Comparison of ENCODE assay signal across 15 mouse cellular contexts in genomic region chr9:101861596-101862471, GRCm38 (mm10). TPM values are rescaled to one million over a fixed set of nuclear protein-coding genes. Genes with fewer than 3 reads are reported as not detected.
DNase-seq lines count a peak whose midpoint lies in the region; ATAC-seq and TF ChIP-seq lines count a peak whose summit lies in the region.
"Had no signal": no experiment of that assay in that cellular context is flagged by ENCODE, and none has a peak within 500 bp of the region (broad histone marks: within the 10 kb centered on the region; RNA-seq: fewer than 3 reads in every experiment).

Gene 9630041A04Rik, plus strand, starts transcription at chr9:101861841.

- no peak within 1 kb of the TSS; the same call in 1 of the 2 replicates for H3K27ac ChIP-seq in embryonic facial prominence, embryonic 14.5 days (replicated peaks; ENCODE audit: low read depth, low read length)
- no peak within 1 kb of the TSS for H3K27ac ChIP-seq in embryonic facial prominence, embryonic 10.5 days (replicated peaks)
- H3K27ac ChIP-seq in left cerebral cortex, adult 2 months, result peak within 1 kb of the TSS; percentile 11; the same call in 1 of the 2 replicates
- peak within 1 kb of the TSS; percentile 37; the same call in 1 of the 2 replicates for H3K27ac ChIP-seq in hindbrain, embryonic 13.5 days
- no peak within 1 kb of the TSS for H3K27ac ChIP-seq in neural tube, embryonic 14.5 days (ENCODE audit: low read depth, low read length)
- H3K27ac ChIP-seq: intestine, embryonic 15.5 days had no signal

- H3K4me2 ChIP-seq in embryonic facial prominence, embryonic 14.5 days (ENCODE audit: low read depth, low read length), result peak within 1 kb of the TSS; percentile 16
- H3K4me2 ChIP-seq in hindbrain, embryonic 13.5 days, result peak within 1 kb of the TSS; percentile 33
- no peak within 1 kb of the TSS for H3K4me2 ChIP-seq in neural tube, embryonic 14.5 days (ENCODE audit: low read depth, low read length)
- H3K4me2 ChIP-seq: intestine, embryonic 15.5 days had no signal

- no peaks in the 10 kb centered on the region for H3K36me3 ChIP-seq in embryonic facial prominence, embryonic 14.5 days (ENCODE audit: control insufficient read depth, insufficient read depth, low read length)
- no peaks in the 10 kb centered on the region for H3K36me3 ChIP-seq in embryonic facial prominence, embryonic 10.5 days (replicated peaks)
- H3K36me3 ChIP-seq in hindbrain, embryonic 13.5 days, result no peaks in the 10 kb centered on the region
- no peaks in the 10 kb centered on the region for H3K36me3 ChIP-seq in neural tube, embryonic 14.5 days (ENCODE audit: control insufficient read depth, insufficient read depth, low read length)
- H3K36me3 ChIP-seq: intestine, embryonic 15.5 days had no signal

- WGBS in embryonic facial prominence, embryonic 14.5 days, result 78% methylated on average over 15 of the region's 15 CpGs
- WGBS in embryonic facial prominence, embryonic 10.5 days, result 82% methylated on average over 15 of the region's 15 CpGs
- WGBS in hindbrain, embryonic 13.5 days, result 78% methylated on average over 15 of the region's 15 CpGs
- WGBS in neural tube, embryonic 14.5 days, result 83% methylated on average over 15 of the region's 15 CpGs

- no peak for TF ChIP-seq CTCF in left cerebral cortex, adult 2 months (IDR thresholded peaks at IDR 0.05)

- no peaks in the 10 kb centered on the region for H3K9me3 ChIP-seq in embryonic facial prominence, embryonic 14.5 days (ENCODE audit: control insufficient read depth, low read length)
- H3K9me3 ChIP-seq in embryonic facial prominence, embryonic 10.5 days, result no peaks in the 10 kb centered on the region
- H3K9me3 ChIP-seq in hindbrain, embryonic 13.5 days, result 0 out of 2 replicates have a peak, but pooled peaks cover 6% of the 10 kb centered on the region
- H3K9me3 ChIP-seq in neural tube, embryonic 14.5 days (ENCODE audit: control insufficient read depth, low read length), result no peaks in the 10 kb centered on the region
- H3K9me3 ChIP-seq: intestine, embryonic 15.5 days had no signal

- DNase-seq in embryonic facial prominence, embryonic 14.5 days (ENCODE audit: low spot score), result no peak
- DNase-seq in embryonic facial prominence, embryonic 10.5 days (ENCODE audit: low spot score), result no peak
- DNase-seq in left cerebral cortex, adult 2 months (ENCODE audit: extremely low spot score in 1 of 2, low spot score in 2 of 2), result no peak
- DNase-seq in left cerebral cortex, adult 8-10 months (ENCODE audit: low spot score in 2 of 2), result no peak
- no peak for DNase-seq in right cerebral cortex, postnatal 10 days (ENCODE audit: low spot score in 2 of 2)
- no peak for DNase-seq in c-Kit-positive CD71-positive TER-119-positive erythroid progenitor cells, embryonic 14.5 days (ENCODE audit: low spot score)
- DNase-seq: B cell, adult 2 months had no signal

- no peaks in the 10 kb centered on the region; the same call in 1 of the 2 replicates for H3K4me1 ChIP-seq in embryonic facial prominence, embryonic 14.5 days (ENCODE audit: control insufficient read depth, insufficient read depth, low read length)
- H3K4me1 ChIP-seq in embryonic facial prominence, embryonic 10.5 days, result peaks cover 20% of the 10 kb centered on the region
- peaks cover 18% of the 10 kb centered on the region for H3K4me1 ChIP-seq in hindbrain, embryonic 13.5 days (replicated peaks)
- H3K4me1 ChIP-seq in neural tube, embryonic 14.5 days (ENCODE audit: control insufficient read depth, insufficient read depth, low read length), result 0 out of 2 replicates have a peak, but pooled peaks cover 4% of the 10 kb centered on the region
- H3K4me1 ChIP-seq: intestine, embryonic 15.5 days had no signal

- ATAC-seq in embryonic facial prominence, embryonic 14.5 days (ENCODE audit: low read depth), result no peak
- 0 out of 2 replicates have a peak, but pooled peaks have one; percentile 32 for ATAC-seq in hindbrain, embryonic 13.5 days (ENCODE audit: low FRiP score)
- peak; percentile 11; the same call in 1 of the 2 replicates for ATAC-seq in neural tube, embryonic 14.5 days (ENCODE audit: low read depth)
- ATAC-seq: intestine, embryonic 15.5 days; Patski had no signal

- H3K9ac ChIP-seq in embryonic facial prominence, embryonic 14.5 days (ENCODE audit: low read depth, low read length), result no peak within 1 kb of the TSS
- no peak within 1 kb of the TSS for H3K9ac ChIP-seq in hindbrain, embryonic 13.5 days
- no peak within 1 kb of the TSS for H3K9ac ChIP-seq in neural tube, embryonic 14.5 days (replicated peaks; ENCODE audit: low read depth, low read length)
- H3K9ac ChIP-seq: intestine, embryonic 15.5 days had no signal

- H3K27me3 ChIP-seq in embryonic facial prominence, embryonic 14.5 days (replicated peaks; ENCODE audit: control insufficient read depth, insufficient read depth, low read length), result no peaks in the 10 kb centered on the region
- H3K27me3 ChIP-seq in embryonic facial prominence, embryonic 10.5 days (replicated peaks; ENCODE audit: low read depth, poor library complexity, severe bottlenecking), result no peaks in the 10 kb centered on the region
- H3K27me3 ChIP-seq in hindbrain, embryonic 13.5 days, result 0 out of 2 replicates have a peak, but pooled peaks cover 5% of the 10 kb centered on the region
- H3K27me3 ChIP-seq in neural tube, embryonic 14.5 days (ENCODE audit: control insufficient read depth, insufficient read depth, low read length), result no peaks in the 10 kb centered on the region
- H3K27me3 ChIP-seq: intestine, embryonic 15.5 days; Patski had no signal

- no peak within 1 kb of the TSS for H3K4me3 ChIP-seq in embryonic facial prominence, embryonic 14.5 days (ENCODE audit: low read depth, low read length)
- no peak within 1 kb of the TSS for H3K4me3 ChIP-seq in embryonic facial prominence, embryonic 10.5 days
- H3K4me3 ChIP-seq in left cerebral cortex, adult 2 months, result peak within 1 kb of the TSS; percentile 21
- H3K4me3 ChIP-seq in hindbrain, embryonic 13.5 days, result no peak within 1 kb of the TSS
- H3K4me3 ChIP-seq in neural tube, embryonic 14.5 days (ENCODE audit: low read depth, low read length), result no peak within 1 kb of the TSS
- H3K4me3 ChIP-seq: intestine, embryonic 15.5 days had no signal

- intact Hi-C loops in left cerebral cortex, adult 2 months (cut with DNase I), result no loop called here

RNA-seq across cellular contexts. Expression of gene 9630041A04Rik, which starts in this region (rescaled TPM):
- not detected in 2 replicates for polyA plus RNA-seq in embryonic facial prominence, embryonic 14.5 days (2014; fragmentation: Nextera tagmentation; extraction: Ambion mirVana)
- polyA plus RNA-seq in embryonic facial prominence, embryonic 10.5 days (2016; fragmentation: Nextera tagmentation; extraction: Ambion mirVana), result not detected in 2 replicates
- total RNA-seq in left cerebral cortex, adult 2 months (2021), result not detected
- not detected for total RNA-seq in left cerebral cortex, adult 8-10 months (2022)
- polyA plus RNA-seq in hindbrain, embryonic 13.5 days (2015; fragmentation: Nextera tagmentation; extraction: Ambion mirVana), result 0.62 and 1.0 TPM in 2 replicates
- 0.29 and 0.43 TPM in 2 replicates for polyA plus RNA-seq in neural tube, embryonic 14.5 days (2014; fragmentation: Nextera tagmentation; extraction: Ambion mirVana)
- total RNA-seq: gastrocnemius, postnatal 10 days had no signal
- polyA plus RNA-seq: embryonic facial prominence, embryonic 11.5 days; limb, embryonic 14.5 days; Patski; testis, adult 2 months had no signal

Comparison
In these comparisons a context has a peak if more than half of its experiments do, and no peak if none do; other contexts are left out.
1. Peak in ATAC-seq in neural tube, embryonic 14.5 days; RNA of the gene not detected or under 1 TPM.
2. H3K27ac ChIP-seq: peak in left cerebral cortex, adult 2 months (single experiment) and hindbrain, embryonic 13.5 days (single experiment); none in embryonic facial prominence, embryonic 14.5 days (single experiment), embryonic facial prominence, embryonic 10.5 days (single experiment) and neural tube, embryonic 14.5 days (single experiment).